Mouse (Mus musculus) megakaryocyte, adult 5-6 weeks (primary cell): ENCODE results near the gene Hist1h2af. TPM values are rescaled to one million over a fixed set of nuclear protein-coding genes. Genes with fewer than 3 reads are reported as not detected.

Experiments
- ATAC-seq: 2 replicates; pipeline ENCODE4 v1.8.0; 2016; ENCODE audit warnings: mild to moderate bottlenecking, inconsistent platforms; ENCODE audit not compliant: poor library complexity, severe bottlenecking
- total RNA-seq, 2 experiments: library from RNA; stranded (forward) in 1 of 2; stranded (reverse) in 1 of 2; fragments of 153-499, 151-499 nt in 1 of 2; fragments of 221-1000, 200-1000 nt in 1 of 2; gene quantifications; 2 replicates each; pipeline versions ENCODE4 v1.2.3 to v1.2.4; 2015 to 2017

Gene Hist1h2af
- 61.9 and 91.1 TPM in 2 replicates for total RNA-seq (2015)
- 1,786 and 1,821 TPM in 2 replicates for total RNA-seq (2017)

DNA sequence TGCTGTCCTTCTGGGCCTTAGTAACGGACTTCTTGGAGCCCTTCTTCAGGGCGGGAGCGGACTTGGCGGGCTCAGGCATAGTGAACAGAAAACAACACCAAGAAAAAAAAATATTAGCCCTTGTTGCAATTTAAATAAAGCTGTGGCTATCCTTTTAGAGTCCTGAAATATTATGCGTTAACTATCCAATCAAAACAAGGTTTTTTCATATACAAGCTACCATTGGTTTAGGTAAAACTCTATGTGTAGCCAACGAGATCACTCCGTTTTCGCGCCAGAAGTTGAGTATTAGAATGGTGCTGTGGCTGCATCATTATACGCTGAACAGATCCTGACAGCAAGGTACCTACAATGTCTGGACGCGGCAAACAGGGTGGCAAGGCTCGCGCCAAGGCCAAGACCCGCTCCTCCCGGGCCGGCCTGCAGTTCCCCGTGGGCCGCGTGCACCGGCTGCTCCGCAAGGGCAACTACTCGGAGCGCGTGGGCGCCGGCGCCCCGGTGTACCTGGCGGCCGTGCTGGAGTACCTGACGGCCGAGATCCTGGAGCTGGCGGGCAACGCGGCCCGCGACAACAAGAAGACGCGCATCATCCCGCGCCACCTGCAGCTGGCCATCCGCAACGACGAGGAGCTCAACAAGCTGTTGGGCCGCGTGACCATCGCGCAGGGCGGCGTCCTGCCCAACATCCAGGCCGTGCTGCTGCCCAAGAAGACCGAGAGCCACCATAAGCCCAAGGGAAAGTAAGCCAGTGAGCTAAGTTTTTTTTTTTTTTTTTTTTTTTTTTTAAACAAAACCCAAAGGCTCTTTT lies at the start of gene Hist1h2af:
Hist1h2af (plus strand) TSS at position 347 of the 808 bp plus-strand sequence.
- ATAC-seq = peak; percentile 15

DNA sequence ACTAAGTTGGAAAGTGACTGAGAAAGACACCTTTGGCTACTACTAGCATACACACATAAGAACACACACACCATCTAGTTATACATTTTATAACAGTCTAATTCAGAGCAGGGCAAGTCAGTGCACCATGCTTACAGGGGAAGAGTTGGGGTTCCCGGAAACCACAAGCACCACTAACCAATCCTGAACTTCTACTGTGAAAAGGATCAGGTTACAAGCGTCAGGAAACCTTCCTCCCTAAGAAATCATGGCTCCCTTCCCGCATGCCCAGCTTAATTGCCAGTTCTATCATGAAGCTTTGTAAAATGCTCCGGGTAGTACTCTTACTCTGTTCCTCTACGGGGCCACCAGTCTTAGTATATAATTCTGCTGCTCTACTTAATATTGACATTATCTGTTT lies 48.4 kb upstream of the Hist1h2af start:
- ATAC-seq = no peak

DNA sequence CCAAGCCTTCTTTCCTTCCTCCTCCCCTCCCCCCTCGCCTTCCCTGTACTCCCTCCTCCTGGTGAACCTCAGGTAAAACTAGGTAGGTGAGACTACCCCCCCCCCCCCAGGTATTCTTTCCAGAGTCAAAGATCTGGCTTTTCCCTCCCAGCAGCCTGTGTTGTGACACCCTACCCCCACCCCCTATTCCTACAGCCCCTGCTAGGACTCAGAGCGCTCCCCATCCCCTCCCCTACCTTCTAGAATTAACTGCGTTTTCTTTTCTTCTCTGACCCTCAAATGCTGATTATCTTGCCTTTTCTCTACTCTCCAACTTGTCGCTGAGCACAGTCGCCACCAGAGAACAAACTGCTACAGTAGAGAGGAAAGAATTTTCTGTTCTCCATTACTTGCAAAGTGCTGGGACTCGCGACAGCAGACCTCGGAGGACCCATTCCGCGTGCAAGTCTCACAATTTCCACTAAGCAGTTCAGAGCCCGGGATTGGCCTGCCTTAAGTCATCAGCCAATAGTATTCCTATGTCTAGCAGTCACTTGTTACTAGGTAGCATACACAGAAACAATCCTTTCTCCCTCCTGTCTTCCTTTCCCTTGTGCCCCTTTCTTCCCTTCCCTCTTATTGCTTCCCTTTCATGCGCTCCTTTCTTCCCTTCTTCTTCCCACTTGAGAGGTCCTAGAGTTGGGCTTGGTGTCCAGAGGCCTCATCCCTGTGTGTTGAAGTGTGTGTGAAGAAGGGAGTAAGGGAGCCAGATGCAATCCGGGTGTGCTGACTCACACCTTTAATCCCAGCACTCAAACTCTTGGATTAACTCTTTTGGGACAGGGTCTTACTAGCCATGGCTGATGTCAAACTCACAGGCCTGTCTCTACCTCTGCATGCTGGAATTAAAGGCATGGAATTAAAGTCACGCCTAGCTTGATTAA lies 45.0 kb upstream of the Hist1h2af start, which contains the start of gene Btn2a2:
Btn2a2 (minus strand) TSS at position 458 of the 923 bp plus-strand sequence.
- ATAC-seq = peak; percentile 82

DNA sequence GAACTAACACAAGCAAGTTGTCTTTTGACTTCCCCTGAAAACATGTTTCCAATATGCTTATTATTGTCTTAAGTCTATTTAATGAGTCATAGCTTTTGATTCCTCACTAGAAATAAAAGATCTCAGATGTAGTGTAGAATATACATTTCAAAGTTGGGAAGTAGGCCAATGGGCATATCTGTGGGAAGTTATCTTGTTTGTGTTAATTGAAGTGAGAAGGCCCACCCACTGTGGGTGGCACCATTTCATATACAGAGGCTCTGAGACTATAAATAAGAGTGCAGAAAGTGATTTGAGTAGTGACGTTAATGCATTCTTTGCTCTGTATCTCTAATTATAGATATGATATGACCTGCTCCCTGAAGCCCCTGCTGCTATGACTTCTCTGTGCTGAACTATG lies 42.8 kb upstream of the Hist1h2af start:
- ATAC-seq = no peak

DNA sequence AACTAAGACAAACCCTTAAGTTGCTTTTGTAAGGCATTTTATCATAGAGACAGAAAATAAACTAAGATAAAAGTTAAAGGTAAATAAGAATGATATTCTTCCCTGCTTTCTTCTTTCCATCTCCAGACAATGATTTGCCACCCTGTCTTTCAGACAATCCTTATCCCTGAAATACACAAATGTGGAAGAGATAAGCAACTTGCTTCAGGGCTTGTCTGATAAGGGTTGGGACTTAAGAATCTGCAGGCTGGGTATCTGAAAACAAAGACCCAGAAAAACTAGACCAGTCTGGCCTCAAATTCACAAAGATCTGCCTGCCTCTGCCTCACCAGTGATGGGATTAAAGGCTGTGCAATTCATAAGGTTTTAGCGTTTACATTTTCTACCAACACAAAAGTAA lies 42.4 kb upstream of the Hist1h2af start:
- ATAC-seq = no peak

DNA sequence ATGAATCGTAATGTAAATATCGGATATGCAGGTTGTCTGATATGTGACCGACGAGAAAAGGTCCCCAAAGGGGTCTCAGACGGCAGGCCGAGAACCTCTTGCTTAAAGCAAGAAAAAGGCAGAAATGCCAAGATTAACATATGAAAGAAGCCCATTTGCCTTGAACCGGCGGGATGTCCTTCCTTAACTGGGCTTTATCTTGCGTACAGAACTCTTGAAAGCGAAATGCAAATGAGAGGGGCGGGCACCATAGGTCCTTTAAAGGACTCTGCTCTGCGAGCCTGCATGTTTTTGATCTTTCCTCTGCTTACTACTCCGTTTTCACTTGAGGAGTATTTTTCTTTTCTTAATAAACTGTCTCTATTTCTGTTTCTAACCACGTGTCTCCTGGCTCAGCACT lies 41.7 kb upstream of the Hist1h2af start:
- ATAC-seq = no peak

DNA sequence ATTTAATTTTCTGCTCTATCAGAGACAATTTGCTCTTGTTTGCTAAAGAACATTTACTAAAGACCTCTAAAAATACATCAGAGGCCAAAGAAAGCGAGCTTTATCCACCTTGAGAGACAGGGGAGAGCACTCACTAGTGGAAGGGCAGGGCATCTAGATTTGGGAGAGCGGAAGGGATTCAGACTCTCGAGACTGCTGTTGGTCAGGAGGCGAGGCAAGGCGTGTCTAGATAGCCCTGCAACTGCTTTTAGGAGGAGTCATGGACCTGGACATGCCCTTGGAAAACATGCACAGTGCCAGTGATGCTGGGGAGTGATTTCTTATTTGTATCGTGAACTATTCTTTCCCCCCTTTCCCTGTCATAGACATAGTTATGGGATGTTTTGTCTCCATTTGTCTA lies 38.2 kb upstream of the Hist1h2af start:
- ATAC-seq = no peak

DNA sequence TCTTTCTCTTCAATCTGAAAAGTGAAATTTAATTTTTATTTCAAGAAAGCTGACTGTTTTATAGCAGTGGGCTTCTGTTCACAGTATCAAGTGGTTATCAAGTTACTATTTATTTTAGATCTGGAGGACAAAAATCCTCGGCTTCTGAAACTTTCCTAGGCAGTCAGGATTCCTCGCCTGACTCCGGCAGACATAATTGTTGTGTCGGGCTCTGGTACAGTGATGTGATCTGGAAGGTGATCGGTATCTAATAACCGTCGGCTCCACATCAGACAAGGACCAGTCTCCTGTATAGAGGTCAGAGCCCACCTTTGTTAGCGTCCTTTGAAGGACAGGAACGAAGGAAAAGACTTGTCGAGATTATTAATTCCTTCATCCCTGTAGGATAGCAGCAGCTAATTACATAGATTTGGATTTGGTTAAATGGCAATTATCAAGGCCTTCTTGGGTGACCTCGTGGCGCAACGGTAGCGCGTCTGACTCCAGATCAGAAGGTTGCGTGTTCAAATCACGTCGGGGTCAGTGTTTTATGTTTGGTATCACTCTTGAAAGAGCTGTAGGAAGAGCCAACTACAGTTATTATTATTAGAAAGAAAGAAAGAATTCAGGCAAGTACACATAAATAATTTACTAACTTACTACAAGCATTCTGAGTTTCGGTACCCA lies 35.9 kb upstream of the Hist1h2af start:
- no peak for ATAC-seq

DNA sequence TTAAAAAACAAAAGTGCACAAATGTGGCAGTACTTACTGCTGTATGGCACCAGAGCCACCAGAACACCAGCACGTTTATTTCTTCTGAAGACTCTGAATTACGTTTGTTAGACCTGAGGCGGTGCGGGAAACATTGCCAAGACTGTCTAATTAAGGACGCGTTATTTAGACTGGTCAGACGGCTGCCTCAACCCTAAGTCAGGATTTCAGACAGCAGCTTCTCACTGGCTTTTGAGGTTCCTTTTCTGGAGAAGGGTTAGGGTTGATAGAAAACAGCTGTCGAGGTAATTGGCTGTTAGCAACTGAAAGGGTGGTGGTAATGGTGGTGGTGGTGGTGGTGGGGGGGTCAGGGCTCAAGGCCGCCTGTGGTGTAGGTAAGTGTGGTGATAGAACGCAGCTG lies 35.1 kb upstream of the Hist1h2af start:
- no peak for ATAC-seq

DNA sequence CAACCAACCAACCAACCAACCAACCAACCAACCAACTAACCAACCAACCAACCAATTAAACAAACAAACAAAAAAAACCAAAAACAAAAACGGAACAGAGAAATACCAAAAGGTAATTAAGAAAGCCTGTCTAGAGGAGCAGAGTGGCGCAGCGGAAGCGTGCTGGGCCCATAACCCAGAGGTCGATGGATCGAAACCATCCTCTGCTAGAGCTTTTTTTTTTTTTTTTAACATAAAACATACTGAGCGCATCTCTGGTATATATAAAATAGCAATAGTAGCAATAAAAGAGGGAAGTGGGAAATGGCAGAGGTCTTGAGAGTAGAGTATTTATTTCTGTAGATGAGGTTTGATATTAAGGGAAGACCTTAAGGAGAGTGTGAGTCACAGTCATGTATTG lies 33.8 kb upstream of the Hist1h2af start:
- ATAC-seq = no peak

DNA sequence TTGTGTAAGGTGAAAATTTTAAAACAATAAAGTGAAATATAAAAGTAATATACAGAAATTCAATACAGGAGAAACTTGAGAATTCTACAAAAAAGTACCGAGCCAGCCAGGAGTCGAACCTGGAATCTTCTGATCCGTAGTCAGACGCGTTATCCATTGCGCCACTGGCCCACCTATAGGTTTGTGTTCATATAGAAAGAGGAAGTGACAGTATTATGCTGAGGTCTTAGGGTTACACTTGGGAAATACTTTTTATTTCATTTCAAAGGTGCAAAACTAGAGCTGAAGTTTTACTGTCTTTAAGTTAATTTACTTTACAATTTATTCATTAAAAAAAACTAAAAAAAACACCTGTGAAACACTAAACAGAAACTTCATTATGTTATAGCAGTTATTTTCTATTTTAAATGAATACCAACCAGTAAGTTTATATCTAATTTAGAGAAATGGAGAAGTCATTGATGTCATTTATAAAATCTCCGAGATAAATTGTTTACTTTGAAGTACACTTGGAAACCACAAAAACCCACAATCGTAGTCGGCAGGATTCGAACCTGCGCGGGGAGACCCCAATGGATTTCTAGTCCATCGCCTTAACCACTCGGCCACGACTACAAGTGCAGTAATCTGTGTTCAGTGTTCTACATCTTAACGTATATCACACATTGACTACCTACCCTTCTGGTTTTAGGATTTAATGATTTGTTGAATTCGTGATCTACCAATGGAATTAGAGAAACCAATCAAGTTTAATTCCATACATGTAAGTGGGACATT lies 33.1 kb upstream of the Hist1h2af start:
- ATAC-seq = peak; percentile 71

DNA sequence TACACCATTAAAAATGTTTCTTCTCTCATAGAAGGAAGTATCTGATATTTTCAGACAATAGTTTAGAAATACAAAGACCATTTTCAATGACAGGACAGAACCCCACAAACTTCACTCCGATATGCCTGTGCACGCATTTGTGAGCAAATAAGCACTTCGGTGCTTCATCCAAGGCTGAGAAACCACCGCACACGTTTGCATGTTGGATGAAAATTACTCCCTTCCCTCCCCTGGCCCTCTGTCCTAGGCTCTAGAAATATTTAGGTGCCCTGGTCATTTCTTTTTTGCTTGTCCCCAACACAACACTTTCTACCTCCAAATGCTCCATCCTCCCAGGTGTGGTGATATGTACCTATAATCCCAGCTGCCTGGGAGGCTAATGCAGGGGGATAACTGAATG lies 32.2 kb upstream of the Hist1h2af start:
- no peak for ATAC-seq

DNA sequence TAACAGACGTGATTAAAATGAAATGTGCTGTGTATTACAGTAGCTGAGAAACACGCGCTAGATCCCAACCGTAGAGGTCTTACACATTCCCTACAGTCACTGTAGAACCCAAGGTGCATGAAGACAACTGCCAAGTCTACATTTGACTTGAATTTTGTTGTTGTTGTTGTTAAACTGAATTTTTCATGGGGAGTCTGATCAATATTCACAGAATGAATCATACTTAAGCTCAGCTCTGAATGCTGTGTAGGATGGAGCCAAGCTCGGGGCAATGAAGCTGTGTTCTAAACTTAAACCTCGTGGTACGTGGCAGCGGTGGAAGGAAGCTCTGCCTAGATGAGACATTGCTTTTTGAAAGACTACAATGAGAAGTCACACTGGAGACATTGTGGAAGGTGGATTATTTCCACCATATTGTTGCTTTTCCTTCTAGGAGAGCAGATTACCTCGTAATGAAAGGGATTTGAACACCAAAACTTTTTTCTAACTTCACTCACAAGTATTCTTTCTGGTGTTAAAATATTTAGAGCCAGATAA lies 31.6 kb upstream of the Hist1h2af start:
- ATAC-seq = no peak

DNA sequence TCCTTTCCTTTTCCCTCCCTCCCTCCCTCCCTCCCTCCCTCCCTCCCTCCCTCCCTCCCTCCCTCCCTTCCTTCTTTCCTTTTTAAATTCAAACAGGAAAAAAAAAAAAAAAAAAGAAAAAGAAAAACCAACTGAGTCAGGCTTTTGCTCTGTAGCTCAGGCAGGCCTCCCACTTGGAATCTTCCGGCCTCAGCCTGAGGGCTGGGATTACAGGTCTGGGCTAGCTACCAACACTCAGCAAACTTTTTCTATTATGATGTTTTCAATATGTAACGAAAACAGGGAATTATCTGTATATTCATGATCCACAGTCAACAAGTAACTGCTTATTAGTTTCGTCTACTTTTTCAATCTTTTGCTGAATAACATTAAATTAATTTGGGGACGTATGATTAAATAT lies 30.8 kb upstream of the Hist1h2af start:
- ATAC-seq = no peak

DNA sequence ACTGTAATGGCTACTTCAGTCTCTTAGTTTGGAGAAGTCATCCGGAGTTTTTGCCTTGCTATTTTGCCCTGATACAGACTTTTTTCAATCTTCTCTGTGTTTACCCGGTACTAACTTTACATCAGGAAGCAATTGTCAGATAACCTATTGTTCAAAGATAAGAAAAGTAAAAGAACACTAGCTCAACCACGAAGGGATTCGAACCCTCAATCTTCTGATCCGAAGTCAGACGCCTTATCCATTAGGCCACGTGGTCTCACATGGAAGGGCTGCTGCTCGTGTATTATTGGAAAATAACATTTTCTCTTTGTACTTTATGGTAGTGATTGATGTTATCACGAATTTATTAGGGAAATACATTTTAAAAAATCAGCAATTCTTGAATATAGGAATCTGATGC lies 29.9 kb upstream of the Hist1h2af start:
- no peak for ATAC-seq

DNA sequence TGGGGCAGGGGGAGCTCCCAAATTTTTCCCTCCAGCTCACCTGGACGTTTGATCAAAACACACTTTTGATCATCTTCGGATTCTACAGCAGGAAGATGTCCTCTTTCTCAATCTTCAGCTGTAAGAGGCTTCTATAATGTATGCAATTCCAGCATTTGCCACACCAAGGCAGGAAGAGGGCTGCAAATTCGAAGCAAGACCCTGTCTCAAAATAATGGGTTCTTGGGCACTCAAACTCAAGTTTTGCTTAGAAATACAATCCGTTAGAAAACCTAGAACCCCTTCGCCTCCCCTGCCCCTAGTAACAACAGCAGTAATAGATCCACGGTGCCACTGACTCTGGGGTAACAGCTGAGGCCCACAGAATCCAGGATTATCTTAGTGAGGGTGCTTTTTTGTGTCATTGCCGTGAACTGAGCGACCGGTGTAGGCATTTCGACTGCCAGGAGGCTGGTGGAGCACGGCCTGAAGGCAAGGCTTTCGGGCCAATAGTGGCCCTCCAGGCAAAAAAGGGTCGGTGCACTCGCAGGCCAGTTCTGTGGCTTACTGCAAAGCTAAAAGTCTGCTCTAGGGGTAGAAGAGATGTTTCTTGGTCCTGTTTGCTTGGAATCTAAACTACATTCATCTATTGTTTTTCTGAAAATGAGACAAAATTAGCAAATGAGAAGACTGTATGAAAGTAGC lies 27.9 kb upstream of the Hist1h2af start:
- ATAC-seq = no peak

DNA sequence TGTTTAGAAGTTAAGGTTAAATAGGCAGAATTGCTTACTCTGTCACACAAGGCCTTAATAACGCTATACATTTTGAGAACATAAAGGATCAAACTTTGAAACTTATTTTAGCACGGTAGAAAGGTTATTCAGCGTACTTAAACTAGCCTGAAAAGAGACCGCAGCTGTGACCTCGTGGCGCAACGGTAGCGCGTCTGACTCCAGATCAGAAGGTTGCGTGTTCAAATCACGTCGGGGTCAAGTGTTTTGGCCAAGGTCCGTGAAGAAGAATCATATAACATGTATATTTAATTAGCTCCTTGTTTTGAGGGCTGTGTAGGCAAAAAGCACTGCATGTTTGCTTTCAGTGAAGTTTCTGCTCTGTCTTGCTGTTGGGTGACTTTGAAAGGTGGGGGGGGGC lies 27.4 kb upstream of the Hist1h2af start:
- no peak for ATAC-seq

DNA sequence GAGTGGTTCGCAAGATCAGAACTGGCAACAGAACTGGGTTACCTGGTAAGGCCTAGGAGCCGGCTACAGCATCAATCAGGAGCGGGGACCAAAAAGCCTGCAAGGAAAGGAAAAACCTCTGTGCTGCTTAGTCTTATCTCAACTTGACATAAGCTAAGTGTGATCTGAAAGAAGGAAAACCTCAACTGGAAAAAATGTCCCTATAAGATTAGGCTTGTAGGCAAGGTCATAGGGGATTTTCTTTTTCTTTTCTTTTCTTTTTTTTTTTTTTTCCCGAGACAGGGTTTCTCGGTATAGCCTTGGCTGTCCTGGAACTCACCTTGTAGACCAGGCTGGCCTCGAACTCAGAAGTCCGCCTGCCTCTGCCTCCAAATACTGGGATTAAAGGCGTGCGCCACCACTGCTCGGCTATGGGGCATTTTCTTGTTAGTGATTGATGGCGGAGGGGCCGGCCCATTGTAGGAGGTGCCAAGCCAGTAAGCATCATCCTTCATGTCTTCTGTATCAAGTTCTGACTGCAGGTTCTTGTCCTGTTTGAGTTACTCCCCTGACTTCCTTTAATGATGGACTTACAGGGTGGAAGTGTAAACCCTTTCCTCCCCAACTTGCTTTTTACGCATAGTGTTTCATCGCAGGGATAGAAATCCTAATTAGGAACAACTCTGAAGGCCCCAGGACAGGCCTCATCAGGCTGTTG lies 26.7 kb upstream of the Hist1h2af start:
- ATAC-seq = no peak

DNA sequence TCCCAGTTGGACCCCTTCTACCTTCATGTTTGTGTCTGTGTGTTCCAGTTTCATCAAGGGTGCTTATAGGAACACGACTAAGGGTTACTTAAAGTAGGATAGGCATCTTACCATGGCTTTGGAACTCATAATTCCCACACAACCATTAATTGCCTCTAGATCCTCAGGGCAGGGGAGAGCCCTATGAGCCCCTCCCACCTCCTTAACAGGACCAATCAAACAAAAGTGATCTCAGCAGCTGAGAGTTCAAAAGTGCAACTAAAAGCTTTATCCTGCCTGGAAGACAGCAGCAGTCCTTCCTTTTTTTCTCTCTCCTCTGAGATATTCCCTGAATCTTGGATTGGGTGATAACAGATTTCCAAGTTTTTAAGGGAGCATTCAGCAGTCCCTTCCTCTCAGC lies 23.6 kb upstream of the Hist1h2af start:
- ATAC-seq = no peak
